ENCODE assay signal across 21 mouse cellular contexts in genomic region chr17:65741565-65741964, GRCm38 (mm10). TPM values are rescaled to one million over a fixed set of nuclear protein-coding genes. Genes with fewer than 3 reads are reported as not detected.
DNase-seq lines count a peak whose midpoint lies in the region; ATAC-seq and TF ChIP-seq lines count a peak whose summit lies in the region.
"Had no signal": no experiment of that assay in that cellular context is flagged by ENCODE, and none has a peak within 500 bp of the region (broad histone marks: within the 10 kb centered on the region; RNA-seq: fewer than 3 reads in every experiment).

No protein-coding gene starts in this region.

- 89% methylated on average over 4 of the region's 4 CpGs for WGBS in forebrain, embryonic 11.5 days
- WGBS in forebrain, embryonic 10.5 days: 92% methylated on average over 4 of the region's 4 CpGs
- 94% methylated on average over 4 of the region's 4 CpGs for WGBS in midbrain, embryonic 12.5 days
- WGBS in midbrain, embryonic 11.5 days: 95% methylated on average over 4 of the region's 4 CpGs
- WGBS in forebrain, postnatal 0 days: 77% methylated on average over 4 of the region's 4 CpGs

- no peak for ATAC-seq in forebrain, embryonic 11.5 days (replicated peaks; ENCODE audit: low FRiP score)
- no peak for ATAC-seq in midbrain, embryonic 12.5 days (ENCODE audit: low FRiP score, low read depth)
- ATAC-seq in midbrain, embryonic 11.5 days (ENCODE audit: low FRiP score): no peak
- ATAC-seq in forebrain, postnatal 0 days: no peak

- H3K4me2 ChIP-seq in forebrain, embryonic 11.5 days (ENCODE audit: low read depth, low read length, severe bottlenecking): no peak overlapping the region
- H3K4me2 ChIP-seq in midbrain, embryonic 12.5 days (replicated peaks): no peak overlapping the region
- H3K4me2 ChIP-seq in midbrain, embryonic 11.5 days: no peak overlapping the region
- H3K4me2 ChIP-seq in forebrain, postnatal 0 days (ENCODE audit: low read depth): no peak overlapping the region
- H3K4me2 ChIP-seq: kidney, embryonic 15.5 days; limb, embryonic 15.5 days; lung, embryonic 14.5 days had no signal

- peaks cover 5% of the 10 kb centered on the region for H3K4me1 ChIP-seq in forebrain, embryonic 11.5 days (replicated peaks; ENCODE audit: control insufficient read depth, insufficient read depth, low read length)
- H3K4me1 ChIP-seq in forebrain, embryonic 10.5 days: peaks cover 28% of the 10 kb centered on the region
- H3K4me1 ChIP-seq in midbrain, embryonic 12.5 days: peaks cover 27% of the 10 kb centered on the region
- H3K4me1 ChIP-seq in midbrain, embryonic 11.5 days (ENCODE audit: control insufficient read depth, insufficient read depth, low read length): 0 out of 2 replicates have a peak, but pooled peaks cover 3% of the 10 kb centered on the region
- H3K4me1 ChIP-seq in cortical plate, adult 2 months (ENCODE audit: control insufficient read depth, insufficient read depth, low read length): peaks cover 2% of the 10 kb centered on the region
- peaks cover 7% of the 10 kb centered on the region; the same call in 1 of the 2 replicates for H3K4me1 ChIP-seq in forebrain, postnatal 0 days (ENCODE audit: insufficient read depth)
- H3K4me1 ChIP-seq: kidney, embryonic 15.5 days; limb, embryonic 15.5 days had no signal

- H3K9me3 ChIP-seq in forebrain, embryonic 11.5 days (ENCODE audit: control insufficient read depth, low read length): no peaks in the 10 kb centered on the region
- H3K9me3 ChIP-seq in forebrain, embryonic 10.5 days: peaks cover 12% of the 10 kb centered on the region
- no peaks in the 10 kb centered on the region for H3K9me3 ChIP-seq in midbrain, embryonic 12.5 days
- no peaks in the 10 kb centered on the region for H3K9me3 ChIP-seq in midbrain, embryonic 11.5 days (ENCODE audit: control insufficient read depth, low read length)
- H3K9me3 ChIP-seq in forebrain, postnatal 0 days (ENCODE audit: low read length): peaks cover 3% of the 10 kb centered on the region; the same call in 1 of the 2 replicates
- H3K9me3 ChIP-seq: kidney, embryonic 15.5 days; limb, embryonic 15.5 days had no signal

- H3K27me3 ChIP-seq in forebrain, embryonic 11.5 days (ENCODE audit: control insufficient read depth, insufficient read depth, low read length): no peaks in the 10 kb centered on the region
- H3K27me3 ChIP-seq in forebrain, embryonic 10.5 days (ENCODE audit: poor library complexity, severe bottlenecking): no peaks in the 10 kb centered on the region
- no peaks in the 10 kb centered on the region for H3K27me3 ChIP-seq in midbrain, embryonic 12.5 days
- no peaks in the 10 kb centered on the region for H3K27me3 ChIP-seq in midbrain, embryonic 11.5 days (ENCODE audit: control insufficient read depth, insufficient read depth, low read length)
- H3K27me3 ChIP-seq in forebrain, postnatal 0 days (ENCODE audit: insufficient read depth, low read length): no peaks in the 10 kb centered on the region
- H3K27me3 ChIP-seq: kidney, embryonic 15.5 days; limb, embryonic 15.5 days had no signal

- no peak for DNase-seq in forebrain, embryonic 11.5 days (ENCODE audit: low spot score)
- no peak for DNase-seq in forebrain, embryonic 10.5 days (ENCODE audit: extremely low spot score, low spot score)
- DNase-seq in midbrain, embryonic 11.5 days (ENCODE audit: low spot score, missing footprints): no peak
- peak; percentile 46 for DNase-seq in forebrain, postnatal 0 days
- no peak for DNase-seq in urinary bladder, postnatal 10 days (ENCODE audit: low spot score)
- DNase-seq in spleen, adult 18-20 months: no peak
- DNase-seq: adrenal gland, postnatal 14 days; cerebellum, adult 8-10 months; cerebellum, postnatal 36 days; gastrocnemius, postnatal 25 days; kidney, adult 11 months; kidney, postnatal 4 days; left cerebral cortex, postnatal 4 days; lung, embryonic 14.5 days had no signal

- H3K4me3 ChIP-seq in forebrain, embryonic 11.5 days (ENCODE audit: low read depth, low read length): no peak overlapping the region
- H3K4me3 ChIP-seq in forebrain, embryonic 10.5 days: no peak overlapping the region
- H3K4me3 ChIP-seq in midbrain, embryonic 12.5 days: no peak overlapping the region
- no peak overlapping the region for H3K4me3 ChIP-seq in midbrain, embryonic 11.5 days (ENCODE audit: low read depth, low read length)
- H3K4me3 ChIP-seq in cortical plate, adult 2 months (ENCODE audit: insufficient read depth, low read length): no peak overlapping the region
- H3K4me3 ChIP-seq in forebrain, postnatal 0 days (ENCODE audit: low read depth, low read length): no peak overlapping the region
- H3K4me3 ChIP-seq: embryonic facial prominence, embryonic 10.5 days; kidney, embryonic 15.5 days; left cerebral cortex, adult 2 months; limb, embryonic 15.5 days had no signal

- no peaks in the 10 kb centered on the region for H3K36me3 ChIP-seq in forebrain, embryonic 11.5 days (ENCODE audit: control insufficient read depth, insufficient read depth, low read length)
- H3K36me3 ChIP-seq in forebrain, embryonic 10.5 days (replicated peaks): peaks cover 23% of the 10 kb centered on the region
- 0 out of 2 replicates have a peak, but pooled peaks cover 5% of the 10 kb centered on the region for H3K36me3 ChIP-seq in midbrain, embryonic 12.5 days
- no peaks in the 10 kb centered on the region for H3K36me3 ChIP-seq in midbrain, embryonic 11.5 days (ENCODE audit: control insufficient read depth, insufficient read depth, low read length)
- no peaks in the 10 kb centered on the region for H3K36me3 ChIP-seq in forebrain, postnatal 0 days (ENCODE audit: insufficient read depth)
- H3K36me3 ChIP-seq: kidney, embryonic 15.5 days had no signal

- no peak overlapping the region for H3K9ac ChIP-seq in forebrain, embryonic 11.5 days (ENCODE audit: low read length)
- H3K9ac ChIP-seq in midbrain, embryonic 12.5 days (replicated peaks): no peak overlapping the region
- H3K9ac ChIP-seq in midbrain, embryonic 11.5 days (ENCODE audit: low read length): no peak overlapping the region
- H3K9ac ChIP-seq in forebrain, postnatal 0 days: no peak overlapping the region
- H3K9ac ChIP-seq: kidney, embryonic 15.5 days; limb, embryonic 15.5 days; liver, embryonic 14.5 days; lung, embryonic 14.5 days had no signal

- TF ChIP-seq POLR2A in cortical plate, adult 2 months (IDR thresholded peaks at IDR 0.05; ENCODE audit: extremely low read depth, insufficient read depth, low read length): no peak

- peak overlapping the region; percentile 60; the same call in 1 of the 2 replicates for H3K27ac ChIP-seq in forebrain, embryonic 11.5 days (ENCODE audit: low read depth, low read length)
- no peak overlapping the region for H3K27ac ChIP-seq in forebrain, embryonic 10.5 days
- H3K27ac ChIP-seq in midbrain, embryonic 12.5 days (replicated peaks): peak overlapping the region; percentile 63
- no peak overlapping the region for H3K27ac ChIP-seq in midbrain, embryonic 11.5 days (ENCODE audit: low read depth, low read length)
- H3K27ac ChIP-seq in cortical plate, adult 2 months (ENCODE audit: insufficient read depth, low read length): peak overlapping the region; percentile 54
- no peak overlapping the region for H3K27ac ChIP-seq in forebrain, postnatal 0 days (ENCODE audit: low read depth, low read length)
- H3K27ac ChIP-seq: embryonic facial prominence, embryonic 10.5 days; kidney, embryonic 15.5 days; limb, embryonic 15.5 days; liver, embryonic 14.5 days had no signal

- TF ChIP-seq CTCF in cortical plate, adult 2 months (IDR thresholded peaks at IDR 0.05; ENCODE audit: extremely low read depth, insufficient read depth, low read length): no peak
- TF ChIP-seq CTCF in forebrain, postnatal 0 days (IDR thresholded peaks at IDR 0.05; ENCODE audit: low read depth): no peak

RNA-seq across cellular contexts. Expression of gene Rab31, which starts 31.0 kb away (rescaled TPM):
- polyA plus RNA-seq in forebrain, embryonic 11.5 days (2014; fragmentation: Nextera tagmentation; extraction: Ambion mirVana): 72.9 and 73.4 TPM in 2 replicates
- 58.6 and 64.7 TPM in 2 replicates for polyA plus RNA-seq in forebrain, embryonic 10.5 days (2016; fragmentation: Nextera tagmentation; extraction: Ambion mirVana)
- polyA plus RNA-seq in midbrain, embryonic 12.5 days (2016; fragmentation: Nextera tagmentation; extraction: Ambion mirVana): 64.8 and 72.0 TPM in 2 replicates
- polyA plus RNA-seq in midbrain, embryonic 11.5 days (2014; fragmentation: Nextera tagmentation; extraction: Ambion mirVana): 67.6 and 72.9 TPM in 2 replicates
- 78.3 and 84.6 TPM in 2 replicates for polyA plus RNA-seq in cortical plate, adult 2 months (2012; rRNA removed)
- total RNA-seq in forebrain, postnatal 0 days (2014; rRNA removed): 92.8 and 110 TPM in 2 replicates
- 74.0 and 79.3 TPM in 2 replicates for polyA plus RNA-seq in forebrain, postnatal 0 days (2015; fragmentation: Nextera tagmentation; extraction: Ambion mirVana)

RNA-seq across cellular contexts. Expression of gene Ppp4r1, which starts 40.8 kb away (rescaled TPM):
- polyA plus RNA-seq in forebrain, embryonic 11.5 days (2014; fragmentation: Nextera tagmentation; extraction: Ambion mirVana): 63.7 and 64.5 TPM in 2 replicates
- polyA plus RNA-seq in forebrain, embryonic 10.5 days (2016; fragmentation: Nextera tagmentation; extraction: Ambion mirVana): 61.5 and 66.0 TPM in 2 replicates
- polyA plus RNA-seq in midbrain, embryonic 12.5 days (2016; fragmentation: Nextera tagmentation; extraction: Ambion mirVana): 54.9 and 63.7 TPM in 2 replicates
- 51.0 and 58.0 TPM in 2 replicates for polyA plus RNA-seq in midbrain, embryonic 11.5 days (2014; fragmentation: Nextera tagmentation; extraction: Ambion mirVana)
- polyA plus RNA-seq in cortical plate, adult 2 months (2012; rRNA removed): 72.1 and 79.9 TPM in 2 replicates
- total RNA-seq in forebrain, postnatal 0 days (2014; rRNA removed): 51.0 and 59.2 TPM in 2 replicates
- polyA plus RNA-seq in forebrain, postnatal 0 days (2015; fragmentation: Nextera tagmentation; extraction: Ambion mirVana): 20.7 and 28.7 TPM in 2 replicates

Comparison
In these comparisons a context has a peak if more than half of its experiments do, and no peak if none do; other contexts are left out.
1. H3K27ac ChIP-seq: peak in forebrain, embryonic 11.5 days (single experiment), midbrain, embryonic 12.5 days (single experiment) and cortical plate, adult 2 months (single experiment); none in forebrain, embryonic 10.5 days (single experiment), midbrain, embryonic 11.5 days (single experiment) and forebrain, postnatal 0 days (single experiment).